Comparison of ENCODE assay signal across 9 mouse cellular contexts in the genomic region with DNA sequence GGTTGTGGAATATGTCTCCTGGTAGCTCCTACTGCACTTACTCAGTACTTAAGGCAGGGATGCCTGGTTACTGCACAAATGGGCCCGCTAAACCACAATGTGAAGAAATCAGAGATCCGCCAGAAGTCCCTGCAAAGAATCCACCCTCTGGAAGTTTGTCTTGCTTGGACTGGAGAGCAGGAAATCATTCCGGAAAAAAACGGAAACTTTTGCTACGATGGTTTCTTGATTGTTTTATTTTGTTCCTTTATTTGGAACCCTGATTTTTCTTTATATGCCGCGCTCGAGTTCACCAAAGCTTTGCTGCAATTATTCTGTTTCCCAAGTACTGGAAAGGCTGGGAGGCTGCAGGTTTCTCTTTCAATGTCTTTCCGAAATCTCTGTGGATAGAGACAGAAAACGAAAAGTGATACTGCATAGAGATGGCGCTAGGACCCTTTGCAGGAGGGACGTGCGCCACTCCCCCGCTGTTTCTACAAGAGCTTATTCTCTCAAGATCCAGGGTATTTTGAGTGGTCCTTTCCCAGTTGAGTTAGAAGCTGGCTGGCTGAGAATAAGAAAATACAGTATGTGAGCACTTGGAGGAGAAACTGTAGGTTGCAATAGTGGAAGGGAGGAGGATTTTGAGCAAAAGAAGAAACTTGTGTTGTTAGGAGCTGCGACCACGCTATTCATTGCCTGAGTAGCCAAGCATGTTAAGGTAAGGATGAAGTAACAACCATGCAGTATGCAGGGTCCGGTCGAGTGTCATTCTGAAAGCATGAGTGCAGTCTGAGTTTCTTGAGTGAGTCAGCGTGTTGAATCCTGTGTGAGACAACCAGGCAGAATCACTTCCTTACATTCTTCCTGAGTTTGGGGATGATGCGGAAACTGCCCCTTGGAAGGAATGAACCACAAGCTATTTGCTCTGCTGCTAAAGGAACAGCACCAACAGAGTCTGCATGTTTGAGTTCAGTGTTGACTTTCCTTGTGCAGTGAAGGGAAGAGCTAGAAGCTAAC. TPM values are rescaled to one million over a fixed set of nuclear protein-coding genes. Genes with fewer than 3 reads are reported as not detected.
DNase-seq lines count a peak whose midpoint lies in the region; ATAC-seq lines count a peak whose summit lies in the region.
"Had no signal": no experiment of that assay in that cellular context is flagged by ENCODE, and none has a peak within 500 bp of the region (broad histone marks: within the 10 kb centered on the region; RNA-seq: fewer than 3 reads in every experiment).

No protein-coding gene starts in this region.

- no peaks in the 10 kb centered on the region for H3K9me3 ChIP-seq in hindbrain, embryonic 12.5 days (replicated peaks)
- no peaks in the 10 kb centered on the region for H3K9me3 ChIP-seq in liver, embryonic 13.5 days (replicated peaks)

- no peak overlapping the region for H3K9ac ChIP-seq in hindbrain, embryonic 12.5 days
- no peak overlapping the region for H3K9ac ChIP-seq in liver, embryonic 13.5 days

- H3K4me2 ChIP-seq in hindbrain, embryonic 12.5 days (replicated peaks), result peak overlapping the region; percentile 99
- peak overlapping the region; percentile 56 for H3K4me2 ChIP-seq in liver, embryonic 13.5 days

- peaks cover 18% of the 10 kb centered on the region for H3K4me1 ChIP-seq in hindbrain, embryonic 12.5 days
- no peaks in the 10 kb centered on the region for H3K4me1 ChIP-seq in liver, embryonic 13.5 days (replicated peaks)

- no peaks in the 10 kb centered on the region for H3K36me3 ChIP-seq in hindbrain, embryonic 12.5 days
- no peaks in the 10 kb centered on the region for H3K36me3 ChIP-seq in liver, embryonic 13.5 days

- H3K27ac ChIP-seq in hindbrain, embryonic 12.5 days, result no peak overlapping the region
- no peak overlapping the region for H3K27ac ChIP-seq in liver, embryonic 13.5 days

- WGBS in hindbrain, embryonic 12.5 days, result 6% methylated on average over 20 of the region's 20 CpGs
- WGBS in liver, embryonic 13.5 days (ENCODE audit: insufficient replicate concordance), result 7% methylated on average over 20 of the region's 20 CpGs

- peak overlapping the region; percentile 58 for H3K4me3 ChIP-seq in hindbrain, embryonic 12.5 days
- 0 out of 2 replicates have a peak overlapping the region, but pooled peaks have one; percentile 8 for H3K4me3 ChIP-seq in liver, embryonic 13.5 days (replicated peaks)
- H3K4me3 ChIP-seq: erythroblast, embryonic 14.5 days had no signal

- H3K27me3 ChIP-seq in hindbrain, embryonic 12.5 days, result peaks cover 50% of the 10 kb centered on the region
- H3K27me3 ChIP-seq in liver, embryonic 13.5 days, result peaks cover 50% of the 10 kb centered on the region

- ATAC-seq in frontal cortex, adult (ENCODE audit: low TSS enrichment), result peak; percentile 25
- no peak for ATAC-seq in hindbrain, embryonic 12.5 days (ENCODE audit: low FRiP score)
- ATAC-seq in liver, embryonic 13.5 days (ENCODE audit: low read depth), result no peak

- DNase-seq in frontal cortex, postnatal 25 days (ENCODE audit: low spot score in 2 of 2), result no peak
- peak; percentile 26 for DNase-seq in embryo, embryonic 10 days (ENCODE audit: low spot score)
- DNase-seq in liver, embryonic 13.5 days, result no peak
- DNase-seq in right cerebral cortex, postnatal 4 days, result peak; percentile 29
- no peak for DNase-seq in urinary bladder, adult 18-20 months (ENCODE audit: low spot score in 2 of 2)
- no peak for DNase-seq in spleen, adult 12 weeks (ENCODE audit: low spot score)

RNA-seq across cellular contexts. Expression of gene Lingo2, which starts 1.2 kb away (rescaled TPM):
- 11.6 and 12.4 TPM in 2 replicates for polyA plus RNA-seq in hindbrain, embryonic 12.5 days (2016; fragmentation: Nextera tagmentation; extraction: Ambion mirVana)
- polyA plus RNA-seq in liver, embryonic 13.5 days (2015; fragmentation: Nextera tagmentation; extraction: Ambion mirVana), result 0.09 and 0.12 TPM in 2 replicates
- polyA plus RNA-seq: erythroblast, embryonic 14.5 days had no signal

Comparison
In these comparisons a context has a peak if more than half of its experiments do, and no peak if none do; other contexts are left out.
1. DNase-seq: peak in embryo, embryonic 10 days (single experiment) and right cerebral cortex, postnatal 4 days (single experiment); none in frontal cortex, postnatal 25 days (0 of 2), liver, embryonic 13.5 days (single experiment), urinary bladder, adult 18-20 months (0 of 2) and spleen, adult 12 weeks (single experiment).
2. RNA of gene Lingo2, which starts 1.2 kb away (polyA plus RNA-seq): 11.6 to 12.4 TPM in hindbrain, embryonic 12.5 days; 0.09 to 0.12 TPM in liver, embryonic 13.5 days; every median in the first group is over 10 times any median in the second.